ENCODE assay signal across 17 mouse cellular contexts in the genomic region with DNA sequence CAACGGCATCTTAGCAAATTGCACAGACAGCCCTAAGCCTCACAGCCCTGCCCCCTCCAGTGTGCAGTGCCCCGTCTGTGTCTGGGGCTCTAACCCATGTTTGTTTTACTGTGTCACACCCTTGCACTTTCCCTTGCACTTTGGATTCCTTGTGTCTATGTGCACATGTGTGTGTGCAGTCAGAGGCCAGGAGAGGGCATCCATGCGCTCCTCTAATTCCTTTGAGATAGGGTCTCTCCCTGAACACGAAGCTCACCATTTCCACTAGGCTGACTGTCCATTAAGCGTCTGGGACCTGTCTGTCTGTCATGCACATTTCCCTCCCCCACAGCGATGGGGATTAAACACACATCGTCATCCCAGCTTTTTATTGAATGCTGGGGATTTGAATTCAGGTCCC. TPM values are rescaled to one million over a fixed set of nuclear protein-coding genes. Genes with fewer than 3 reads are reported as not detected.
DNase-seq lines count a peak whose midpoint lies in the region; ATAC-seq and TF ChIP-seq lines count a peak whose summit lies in the region.
"Had no signal": no experiment of that assay in that cellular context is flagged by ENCODE, and none has a peak within 500 bp of the region (broad histone marks: within the 10 kb centered on the region; RNA-seq: fewer than 3 reads in every experiment).

No protein-coding gene starts in this region.

- H3K27ac ChIP-seq in kidney, adult 2 months (ENCODE audit: insufficient read depth, low read depth, low read length), result no peak overlapping the region
- no peak overlapping the region for H3K27ac ChIP-seq in CH12.LX (ENCODE audit: insufficient read depth, low read depth)
- no peak overlapping the region for H3K27ac ChIP-seq in stomach, postnatal 0 days (replicated peaks)
- H3K27ac ChIP-seq in hindbrain, embryonic 13.5 days, result no peak overlapping the region
- H3K27ac ChIP-seq: forebrain, embryonic 10.5 days; gastrocnemius, adult 2 months; hindbrain, embryonic 10.5 days had no signal

- dilution Hi-C loops in CH12.LX (cut with MboI; ENCODE audit: extremely low pct_ligation_motif_present, extremely low pct_unique_long_range_greater_than_20kb, low sequenced_read_pairs), result no loop called here

- TF ChIP-seq RAD21 in CH12.LX (IDR thresholded peaks at IDR 0.05; ENCODE audit: low read depth, low read length), result peak; percentile 49

- H3K27me3 ChIP-seq in kidney, adult 2 months (replicated peaks; ENCODE audit: control insufficient read depth, insufficient read depth, low read length), result no peaks in the 10 kb centered on the region
- no peaks in the 10 kb centered on the region for H3K27me3 ChIP-seq in CH12.LX (replicated peaks)
- no peaks in the 10 kb centered on the region for H3K27me3 ChIP-seq in stomach, postnatal 0 days (ENCODE audit: control insufficient read depth, insufficient read depth, low read length)
- no peaks in the 10 kb centered on the region for H3K27me3 ChIP-seq in hindbrain, embryonic 13.5 days

- TF ChIP-seq POLR2A in kidney, adult 2 months (IDR thresholded peaks at IDR 0.05; ENCODE audit: low read depth, low read length), result no peak
- TF ChIP-seq POLR2A in CH12.LX (IDR thresholded peaks at IDR 0.05; ENCODE audit: low read depth, low read length), result no peak
- no peak for TF ChIP-seq POLR2A in brain, embryonic 14.5 days (IDR thresholded peaks at IDR 0.05; ENCODE audit: borderline replicate concordance, extremely low read depth, insufficient read depth, insufficient read length, poor library complexity, severe bottlenecking)

- no peak for TF ChIP-seq EP300 in CH12.LX (IDR thresholded peaks at IDR 0.05; ENCODE audit: low read length)
- TF ChIP-seq EP300 in stomach, postnatal 0 days (optimal IDR thresholded peaks at IDR 0.05), result no peak

- DNase-seq in kidney, adult 2 months, result no peak
- DNase-seq in kidney, adult 11 months, result no peak
- DNase-seq in CH12.LX (ENCODE audit: extremely low read depth), result peak; percentile 12
- no peak for DNase-seq in brain, embryonic 14.5 days (ENCODE audit: low read depth)
- peak; percentile 21 for DNase-seq in stomach, postnatal 0 days (ENCODE audit: low spot score)
- no peak for DNase-seq in adrenal gland, postnatal 10 days
- no peak for DNase-seq in frontal cortex, postnatal 25 days (ENCODE audit: low spot score in 2 of 2)
- DNase-seq: gastrocnemius, adult 2 months had no signal

- no peaks in the 10 kb centered on the region for H3K79me2 ChIP-seq in CH12.LX (replicated peaks; ENCODE audit: control insufficient read depth, extremely low read depth, insufficient read depth, poor library complexity, severe bottlenecking)

- peaks cover 2% of the 10 kb centered on the region for H3K9me3 ChIP-seq in CH12.LX (replicated peaks; ENCODE audit: low read length)
- H3K9me3 ChIP-seq in stomach, postnatal 0 days (ENCODE audit: control insufficient read depth, low read length), result no peaks in the 10 kb centered on the region
- 0 out of 2 replicates have a peak, but pooled peaks cover 3% of the 10 kb centered on the region for H3K9me3 ChIP-seq in hindbrain, embryonic 13.5 days
- H3K9me3 ChIP-seq: forebrain, embryonic 10.5 days; G1E; hindbrain, embryonic 10.5 days had no signal

- 45% methylated on average over 7 of the region's 7 CpGs for WGBS in kidney, adult 2 months
- WGBS in stomach, postnatal 0 days, result 30% methylated on average over 7 of the region's 7 CpGs
- 59% methylated on average over 7 of the region's 7 CpGs for WGBS in hindbrain, embryonic 13.5 days

- H3K9ac ChIP-seq in CH12.LX (ENCODE audit: insufficient read depth, low read depth), result no peak overlapping the region
- H3K9ac ChIP-seq in stomach, postnatal 0 days (ENCODE audit: low read length), result no peak overlapping the region
- H3K9ac ChIP-seq in hindbrain, embryonic 13.5 days, result no peak overlapping the region

- no peak overlapping the region for H3K4me3 ChIP-seq in kidney, adult 2 months (ENCODE audit: insufficient read depth, low read depth, low read length)
- H3K4me3 ChIP-seq in CH12.LX (replicated peaks in 1 of 3; ENCODE audit: low read depth in 2 of 3, low read length in 2 of 3, poor library complexity in 1 of 3), result no peak overlapping the region
- H3K4me3 ChIP-seq in stomach, postnatal 0 days (ENCODE audit: low read depth, low read length), result no peak overlapping the region
- no peak overlapping the region for H3K4me3 ChIP-seq in hindbrain, embryonic 13.5 days
- H3K4me3 ChIP-seq: forebrain, embryonic 10.5 days; gastrocnemius, adult 2 months; hindbrain, embryonic 10.5 days had no signal

- H3K4me2 ChIP-seq in CH12.LX (ENCODE audit: insufficient read depth, low read depth, poor library complexity, severe bottlenecking), result no peak overlapping the region
- no peak overlapping the region for H3K4me2 ChIP-seq in stomach, postnatal 0 days (replicated peaks; ENCODE audit: low read depth)
- no peak overlapping the region for H3K4me2 ChIP-seq in hindbrain, embryonic 13.5 days

- TF ChIP-seq CTCF in kidney, adult 2 months (conservative IDR thresholded peaks at IDR 0.05; ENCODE audit: insufficient read depth, insufficient read length, low read depth, low read length), result 0 out of 2 replicates have a peak, but pooled peaks have one; percentile 17
- peak in 1 of 2 experiments; percentile 59; a peak in 2 of 4 replicates for TF ChIP-seq CTCF in CH12.LX (conservative IDR thresholded peaks at IDR 0.05 in 1 of 2, IDR thresholded peaks at IDR 0.05 in 1 of 2; ENCODE audit: low read depth in 2 of 2, low read length in 2 of 2)
- TF ChIP-seq CTCF in brain, embryonic 14.5 days (IDR thresholded peaks at IDR 0.05; ENCODE audit: borderline replicate concordance, extremely low read depth, insufficient read depth, insufficient read length), result peak; percentile 22; the same call in 1 of the 2 replicates
- TF ChIP-seq CTCF in stomach, postnatal 0 days (IDR thresholded peaks at IDR 0.05; ENCODE audit: low read depth), result peak; percentile 47

- no peaks in the 10 kb centered on the region for H3K4me1 ChIP-seq in kidney, adult 2 months (ENCODE audit: control insufficient read depth, insufficient read depth, low read length)
- H3K4me1 ChIP-seq in CH12.LX (ENCODE audit: control insufficient read depth in 1 of 2, insufficient read depth in 2 of 2), result no peaks in the 10 kb centered on the region; a peak in 1 of 4 replicates
- H3K4me1 ChIP-seq in stomach, postnatal 0 days (replicated peaks; ENCODE audit: control insufficient read depth, insufficient read depth), result no peaks in the 10 kb centered on the region
- H3K4me1 ChIP-seq in hindbrain, embryonic 13.5 days (replicated peaks), result no peaks in the 10 kb centered on the region
- H3K4me1 ChIP-seq: hindbrain, embryonic 10.5 days had no signal

- H3K36me3 ChIP-seq in kidney, adult 2 months (ENCODE audit: control insufficient read depth, insufficient read depth, low read length), result no peaks in the 10 kb centered on the region
- H3K36me3 ChIP-seq in CH12.LX (replicated peaks in 1 of 2; ENCODE audit: control insufficient read depth in 1 of 2, insufficient read depth in 1 of 2, low read length in 1 of 2), result no peaks in the 10 kb centered on the region
- H3K36me3 ChIP-seq in stomach, postnatal 0 days (ENCODE audit: control insufficient read depth, insufficient read depth, low read length), result no peaks in the 10 kb centered on the region
- H3K36me3 ChIP-seq in hindbrain, embryonic 13.5 days, result no peaks in the 10 kb centered on the region
- H3K36me3 ChIP-seq: forebrain, embryonic 10.5 days; G1E; hindbrain, embryonic 10.5 days had no signal

- ATAC-seq in stomach, postnatal 0 days (ENCODE audit: low FRiP score, low TSS enrichment), result peak; percentile 36; the same call in 1 of the 2 replicates
- no peak for ATAC-seq in hindbrain, embryonic 13.5 days (ENCODE audit: low FRiP score)
- ATAC-seq: midbrain, embryonic 16.5 days had no signal

- in situ Hi-C loops in CH12.LX (cut with MboI; ENCODE audit: low pct_ligation_motif_present, low pct_unique_long_range_greater_than_20kb, low sequenced_read_pairs), result no loop called here

TF ChIP-seq in CH12.LX, 34 proteins besides CTCF, POLR2A, EP300 and RAD21 (continues in another document):
- TF ChIP-seq USF2 (conservative IDR thresholded peaks at IDR 0.05; ENCODE audit: low read depth, low read length), result no peak

RNA-seq across cellular contexts. Expression of a gene that starts 15.9 kb away (rescaled TPM):
- polyA plus RNA-seq in kidney, adult 2 months (2012; rRNA removed), result not detected in 2 replicates
- total RNA-seq in CH12.LX (2012; rRNA removed) (not detected in 2 replicates), CH12.LX (2014; rRNA removed) (not detected in 2 replicates)
- polyA plus RNA-seq in CH12.LX (2012; ENCODE audit: insufficient read length, low read depth), result not detected in 2 replicates
- 0.11 and 0.30 TPM in 2 replicates for polyA plus RNA-seq in brain, embryonic 14.5 days (2012; rRNA removed)
- 10.9 and 12.4 TPM in 2 replicates for polyA plus RNA-seq in stomach, postnatal 0 days (2015; fragmentation: Nextera tagmentation; extraction: Ambion mirVana)
- not detected for total RNA-seq in adrenal gland, postnatal 10 days (2021)
- polyA plus RNA-seq in hindbrain, embryonic 13.5 days (2015; fragmentation: Nextera tagmentation; extraction: Ambion mirVana), result not detected in 2 replicates
- total RNA-seq: gastrocnemius, adult 2 months; heart, adult 8-10 months; neutrophil, adult 5-6 weeks had no signal
- polyA plus RNA-seq: forebrain, embryonic 10.5 days; G1E; hindbrain, embryonic 10.5 days; kidney, embryonic 16.5 days; small intestine, adult 2 months had no signal

RNA-seq across cellular contexts. Expression of a gene that starts 45.6 kb away (rescaled TPM):
- polyA plus RNA-seq in kidney, adult 2 months (2012; rRNA removed), result 1.1 and 1.6 TPM in 2 replicates
- total RNA-seq in CH12.LX (2012; rRNA removed) (not detected in 2 replicates), CH12.LX (2014; rRNA removed) (not detected in 2 replicates)
- not detected in 2 replicates for polyA plus RNA-seq in CH12.LX (2012; ENCODE audit: insufficient read length, low read depth)
- 18.0 and 22.0 TPM in 2 replicates for polyA plus RNA-seq in brain, embryonic 14.5 days (2012; rRNA removed)
- 1.7 and 2.4 TPM in 2 replicates for polyA plus RNA-seq in stomach, postnatal 0 days (2015; fragmentation: Nextera tagmentation; extraction: Ambion mirVana)
- total RNA-seq in adrenal gland, postnatal 10 days (2021), result 1 to 10 TPM; 1.0 to 2.0 TPM
- 7.0 and 7.4 TPM in 2 replicates for polyA plus RNA-seq in hindbrain, embryonic 13.5 days (2015; fragmentation: Nextera tagmentation; extraction: Ambion mirVana)
- total RNA-seq: G1E; neutrophil, adult 5-6 weeks had no signal
- polyA plus RNA-seq: G1E had no signal

RNA-seq across cellular contexts. Expression of a gene that starts 49.0 kb away (rescaled TPM):
- polyA plus RNA-seq in kidney, adult 2 months (2012; rRNA removed), result 36.9 and 41.8 TPM in 2 replicates
- total RNA-seq in CH12.LX (2012; rRNA removed) (8.3 and 10.7 TPM in 2 replicates), CH12.LX (2014; rRNA removed) (6.7 and 7.5 TPM in 2 replicates)
- 10.5 and 11.2 TPM in 2 replicates for polyA plus RNA-seq in CH12.LX (2012; ENCODE audit: insufficient read length, low read depth)
- polyA plus RNA-seq in brain, embryonic 14.5 days (2012; rRNA removed), result 18.9 and 21.3 TPM in 2 replicates
- 33.9 and 34.1 TPM in 2 replicates for polyA plus RNA-seq in stomach, postnatal 0 days (2015; fragmentation: Nextera tagmentation; extraction: Ambion mirVana)
- total RNA-seq in adrenal gland, postnatal 10 days (2021), result 10 to 100 TPM; 19.4 to 20.4 TPM
- polyA plus RNA-seq in hindbrain, embryonic 13.5 days (2015; fragmentation: Nextera tagmentation; extraction: Ambion mirVana), result 21.5 and 22.1 TPM in 2 replicates

RNA-seq across cellular contexts. Expression of a gene that starts 49.1 kb away (rescaled TPM):
- polyA plus RNA-seq in kidney, adult 2 months (2012; rRNA removed), result 67.0 and 79.0 TPM in 2 replicates
- total RNA-seq in CH12.LX (2012; rRNA removed) (7.7 and 10.0 TPM in 2 replicates), CH12.LX (2014; rRNA removed) (2.7 and 3.7 TPM in 2 replicates)
- polyA plus RNA-seq in CH12.LX (2012; ENCODE audit: insufficient read length, low read depth), result 18.0 and 24.6 TPM in 2 replicates
- polyA plus RNA-seq in brain, embryonic 14.5 days (2012; rRNA removed), result 83.9 and 92.0 TPM in 2 replicates
- 9.8 and 12.0 TPM in 2 replicates for polyA plus RNA-seq in stomach, postnatal 0 days (2015; fragmentation: Nextera tagmentation; extraction: Ambion mirVana)
- 10 to 100 TPM; 45.5 to 49.6 TPM for total RNA-seq in adrenal gland, postnatal 10 days (2021)
- polyA plus RNA-seq in hindbrain, embryonic 13.5 days (2015; fragmentation: Nextera tagmentation; extraction: Ambion mirVana), result 20.7 and 21.6 TPM in 2 replicates

Comparison
In these comparisons a context has a peak if more than half of its experiments do, and no peak if none do; other contexts are left out.
1. DNase-seq: peak in CH12.LX (single experiment) and stomach, postnatal 0 days (single experiment); none in kidney, adult 2 months (single experiment), kidney, adult 11 months (single experiment), brain, embryonic 14.5 days (single experiment), adrenal gland, postnatal 10 days (single experiment) and frontal cortex, postnatal 25 days (0 of 2).